Mouse (Mus musculus) heart, adult 2 months (tissue): ENCODE results near the gene Gsta1. TPM values are rescaled to one million over a fixed set of nuclear protein-coding genes. Genes with fewer than 3 reads are reported as not detected.

Experiments
- DNase-seq, 2 experiments: peaks; one replicate each; pipeline ENCODE4 v3.0.0; 2021
- H3K27ac ChIP-seq: fragments of 200-600 bp; 2 replicates; pipeline ENCODE4 v1.8.1; 2022
- H3K27me3 ChIP-seq: fragments of 200-500 bp; 2 replicates; pipeline ENCODE4 v1.6.1; 2012; ENCODE audit warnings: mild to moderate bottlenecking, low read length, inconsistent platforms, mixed read lengths; ENCODE audit not compliant: control insufficient read depth, insufficient read depth
- H3K36me3 ChIP-seq: fragments of 200-500 bp; 2 replicates; pipeline ENCODE4 v1.6.1; 2012; ENCODE audit warnings: low read length, inconsistent platforms; ENCODE audit not compliant: control insufficient read depth, insufficient read depth
- H3K4me1 ChIP-seq: fragments of 200-500 bp; 2 replicates; pipeline ENCODE4 v1.6.1; 2011; ENCODE audit warnings: low read length; ENCODE audit not compliant: control insufficient read depth, insufficient read depth
- H3K4me3 ChIP-seq: fragments of 200-600 bp; 2 replicates; pipeline ENCODE4 v1.8.1; 2022
- H3K79me2 ChIP-seq: fragments of 200-500 bp; replicated peaks from 2 replicates; pipeline ENCODE4 v1.6.1; 2012; ENCODE audit warnings: mild to moderate bottlenecking, inconsistent platforms, low read length, moderate library complexity, mixed read lengths; ENCODE audit not compliant: control insufficient read depth, insufficient read depth
- H3K9ac ChIP-seq: fragments of 200-500 bp; 2 replicates; pipeline ENCODE4 v1.6.1; 2012; ENCODE audit warnings: low read depth, mild to moderate bottlenecking, control low read depth, inconsistent platforms, low read length, mixed read lengths
- CTCF ChIP-seq: fragments of 200-600 bp; IDR thresholded peaks from 2 replicates; pipeline ENCODE4 v1.8.1; 2022; ENCODE audit warnings: antibody characterized with exemption, mild to moderate bottlenecking, moderate library complexity
- EP300 ChIP-seq: fragments of 200-500 bp; IDR thresholded peaks from 2 replicates; pipeline ENCODE4 v1.6.1; 2011; ENCODE audit warnings: low read depth, low read length, control low read depth; ENCODE audit not compliant: insufficient read depth
- POLR2A ChIP-seq: fragments of 200-500 bp; IDR thresholded peaks from 2 replicates; pipeline ENCODE4 v1.6.1; 2011; ENCODE audit warnings: mild to moderate bottlenecking, low read depth, low read length, control low read depth; ENCODE audit not compliant: insufficient read depth
- WGBS: fragments of 180-500 bp; shearing (Covaris S2); methylation state at CpG from one replicate; pipeline ENCODE4 v1.1.7; 2018; 5-methylcytosine and 5-hydroxymethylcytosine counted together
- intact Hi-C: fragments of 180-260 bp; cut with DNase I; formaldehyde crosslinking; loops from one replicate; pipeline ENCODE4 v1.15.1; 2025
- polyA plus RNA-seq: library from polyadenylated mRNA; depleted of rRNA; stranded (reverse); fragments of >200 nt; gene quantifications from 2 replicates; pipeline ENCODE4 v1.2.3, GENCODE M21; 2012
- total RNA-seq, 2 experiments: library from RNA; stranded (reverse); gene quantifications; 2 replicates each; pipeline ENCODE4 v1.2.3; 2021

Gsta1 gene
- total and polyA plus RNA-seq, 3 experiments: 0.66 to 2.2 (median 1.3) TPM

- peak in 1 of 2 experiments; percentile 38 for DNase-seq
- no peak overlapping the region for H3K9ac ChIP-seq
- TF ChIP-seq POLR2A: no peak
- peak; percentile 95; the same call in 1 of the 2 replicates for TF ChIP-seq CTCF
- TF ChIP-seq EP300: no peak
- intact Hi-C loops: loop anchor here (2.0 to 5.0 kb wide), 2 partner anchors 17 to 82 kb away; no protein-coding TSS in a partner anchor
- H3K27ac ChIP-seq: no peak overlapping the region
- no peaks in the 10 kb centered on the region for H3K36me3 ChIP-seq
- H3K27me3 ChIP-seq: no peaks in the 10 kb centered on the region
- no peak overlapping the region for H3K4me3 ChIP-seq
- H3K79me2 ChIP-seq: no peaks in the 10 kb centered on the region
- WGBS: 42% methylated on average over 9 of the region's 9 CpGs
- peaks cover 3% of the 10 kb centered on the region for H3K4me1 ChIP-seq
These were observed 36.4 kb upstream of the Gsta1 start for GRCm38 (mm10) chr9:78193902-78194597.

GRCm38 (mm10) chr9:78195034-78195433 lies 35.4 kb upstream of the Gsta1 start:
- TF ChIP-seq POLR2A: no peak
- TF ChIP-seq EP300: no peak
- TF ChIP-seq CTCF: no peak
- intact Hi-C loops: no loop called here
- Histone ChIP-seq H3K4me1 (peaks cover 3% of the 10 kb centered on the region), H3K9ac (no peak overlapping the region), H3K27ac (no peak overlapping the region), H3K27me3 (no peaks in the 10 kb centered on the region), H3K4me3 (no peak overlapping the region), H3K36me3 (no peaks in the 10 kb centered on the region), H3K79me2 (no peaks in the 10 kb centered on the region)
- 68% methylated on average over 11 of the region's 11 CpGs for WGBS
- no peak for DNase-seq

GRCm38 (mm10) chr9:78197801-78198200 lies 32.7 kb upstream of the Gsta1 start:
- no peaks in the 10 kb centered on the region for H3K27me3 ChIP-seq
- H3K4me1 ChIP-seq: no peaks in the 10 kb centered on the region
- H3K4me3 ChIP-seq: no peak overlapping the region
- 91% methylated on average over 9 of the region's 9 CpGs for WGBS
- DNase-seq: no peak
- TF ChIP-seq POLR2A (no peak), CTCF (no peak), EP300 (no peak)
- H3K27ac ChIP-seq: no peak overlapping the region
- H3K79me2 ChIP-seq: no peaks in the 10 kb centered on the region
- intact Hi-C loops: no loop called here
- H3K36me3 ChIP-seq: no peaks in the 10 kb centered on the region
- H3K9ac ChIP-seq: no peak overlapping the region

GRCm38 (mm10) chr9:78204194-78204593 lies 26.3 kb upstream of the Gsta1 start:
- no peak for DNase-seq
- WGBS: 85% methylated on average over 6 of the region's 6 CpGs

GRCm38 (mm10) chr9:78208956-78209355 lies 21.5 kb upstream of the Gsta1 start:
- Histone ChIP-seq H3K27me3 (no peaks in the 10 kb centered on the region), H3K79me2 (no peaks in the 10 kb centered on the region), H3K4me3 (no peak overlapping the region), H3K4me1 (peaks cover 6% of the 10 kb centered on the region), H3K36me3 (0 out of 2 replicates have a peak, but pooled peaks cover 2% of the 10 kb centered on the region), H3K27ac (no peak overlapping the region), H3K9ac (no peak overlapping the region)
- intact Hi-C loops: no loop called here
- no peak for TF ChIP-seq CTCF
- no peak for TF ChIP-seq POLR2A
- WGBS: 35% methylated on average over 4 of the region's 4 CpGs
- no peak for DNase-seq

More at GRCm38 (mm10) chr9:78204194-78204593, 26.3 kb upstream of the Gsta1 start:
- Histone ChIP-seq H3K9ac (no peak overlapping the region), H3K36me3 (no peaks in the 10 kb centered on the region), H3K4me3 (no peak overlapping the region), H3K79me2 (no peaks in the 10 kb centered on the region), H3K27ac (no peak overlapping the region), H3K4me1 (no peaks in the 10 kb centered on the region), H3K27me3 (no peaks in the 10 kb centered on the region)
- no peak for TF ChIP-seq CTCF
- TF ChIP-seq POLR2A: no peak
- TF ChIP-seq EP300: no peak
- intact Hi-C loops: no loop called here

GRCm38 (mm10) chr9:78210079-78210478 lies 20.4 kb upstream of the Gsta1 start:
- Histone ChIP-seq H3K9ac (no peak overlapping the region), H3K4me1 (peaks cover 6% of the 10 kb centered on the region), H3K27me3 (no peaks in the 10 kb centered on the region), H3K79me2 (no peaks in the 10 kb centered on the region), H3K27ac (no peak overlapping the region), H3K4me3 (no peak overlapping the region), H3K36me3 (0 out of 2 replicates have a peak, but pooled peaks cover 2% of the 10 kb centered on the region)
- no peak for TF ChIP-seq POLR2A
- 85% methylated on average over 3 of the region's 3 CpGs for WGBS
- intact Hi-C loops: no loop called here
- DNase-seq: no peak
